Mouse (Mus musculus) adrenal gland, postnatal 14 days (tissue): ENCODE measurements at regions not wholly inside any gene's neighbourhood (a gene's known extent, or its start where the extent isn't known, plus 50 kb on each side); places are given as distances from the start of the nearest gene placed in this dataset.
"Not testable (repeated sequence)": the region's sequence is repeated elsewhere in the genome, so short reads cannot be mapped to it uniquely, and the experiment has no call there.

ENCODE experiments used
- DNase-seq: peaks from one replicate; pipeline ENCODE4 v3.0.0; 2021; ENCODE audit warnings: mixed read lengths

DNA sequence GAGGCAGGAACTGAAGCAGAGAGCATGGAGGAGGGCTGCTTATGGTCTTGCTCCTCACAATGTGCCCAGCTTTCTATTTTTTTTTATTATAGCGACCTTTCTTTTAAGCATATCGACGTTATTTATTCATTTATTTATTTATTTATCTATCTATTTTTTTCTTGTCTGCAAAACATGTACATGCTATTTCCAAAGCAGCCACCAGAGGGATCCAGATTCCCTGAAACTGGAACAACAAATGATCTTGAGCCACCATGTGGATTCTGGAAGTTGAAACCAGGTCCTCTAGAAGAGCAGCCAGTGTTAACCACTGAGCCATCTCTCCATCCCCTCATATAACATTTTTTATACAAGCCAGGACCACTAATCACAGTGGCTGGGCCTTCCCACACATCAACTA, 338.1 kb downstream of the Gm21863 start:
- DNase-seq = not testable (repeated sequence)

GRCm38 (mm10) chr12:20311951-20312849, 357.9 kb downstream of the Gm21863 start:
- peak; percentile 4 for DNase-seq
